Mouse (Mus musculus): ENCODE results near the gene Ttll5. TPM values are rescaled to one million over a fixed set of nuclear protein-coding genes. Genes with fewer than 3 reads are reported as not detected.

Ttll5 gene
- polyA plus RNA-seq, 2 experiments, result 13.9 to 16.3 TPM

GRCm38 (mm10) chr12:86049813-86050212, 225.4 kb downstream of the Ttll5 start:
- no peaks in the 10 kb centered on the region for H3K27me3 ChIP-seq (ENCODE audit: control insufficient read depth, insufficient read depth, low read length)
- no peaks in the 10 kb centered on the region for H3K36me3 ChIP-seq (ENCODE audit: control insufficient read depth, insufficient read depth, low read length)
- H3K9me3 ChIP-seq (ENCODE audit: control insufficient read depth, low read length), result no peaks in the 10 kb centered on the region
- ATAC-seq (ENCODE audit: low FRiP score, low read depth) (no peak; the same call in 1 of the 2 replicates), DNase-seq (ENCODE audit: low spot score) (no peak)
- no peak for TF ChIP-seq POLR2A (IDR thresholded peaks at IDR 0.05; ENCODE audit: borderline replicate concordance, extremely low read depth, insufficient read depth, insufficient read length)
- H3K4me1 ChIP-seq (ENCODE audit: control insufficient read depth, insufficient read depth, low read length), result no peaks in the 10 kb centered on the region; the same call in 1 of the 2 replicates
- H3K27ac ChIP-seq (replicated peaks; ENCODE audit: low read depth, low read length), result no peak overlapping the region
- no peak overlapping the region for H3K9ac ChIP-seq (ENCODE audit: low read depth, low read length, severe bottlenecking)
- WGBS, result 46% methylated on average over 6 of the region's 6 CpGs
- no peak overlapping the region for H3K4me3 ChIP-seq (replicated peaks; ENCODE audit: low read length)
- H3K4me2 ChIP-seq (replicated peaks; ENCODE audit: low read depth, low read length, severe bottlenecking), result no peak overlapping the region

- WGBS, result 89% methylated on average over 5 of the region's 5 CpGs
- Histone ChIP-seq H3K27ac (replicated peaks; ENCODE audit: low read depth, low read length) (no peak overlapping the region), H3K4me1 (ENCODE audit: control insufficient read depth, insufficient read depth, low read length) (no peaks in the 10 kb centered on the region; the same call in 1 of the 2 replicates), H3K9me3 (ENCODE audit: control insufficient read depth, low read length) (no peaks in the 10 kb centered on the region), H3K27me3 (ENCODE audit: control insufficient read depth, insufficient read depth, low read length) (no peaks in the 10 kb centered on the region), H3K4me3 (replicated peaks; ENCODE audit: low read length) (no peak overlapping the region), H3K36me3 (ENCODE audit: control insufficient read depth, insufficient read depth, low read length) (peaks cover 14% of the 10 kb centered on the region), H3K9ac (ENCODE audit: low read depth, low read length, severe bottlenecking) (no peak overlapping the region), H3K4me2 (replicated peaks; ENCODE audit: low read depth, low read length, severe bottlenecking) (no peak overlapping the region)
- DNase-seq (ENCODE audit: low spot score) (no peak), ATAC-seq (ENCODE audit: low FRiP score, low read depth) (no peak)
- no peak for TF ChIP-seq POLR2A (IDR thresholded peaks at IDR 0.05; ENCODE audit: borderline replicate concordance, extremely low read depth, insufficient read depth, insufficient read length)
Observed at GRCm38 (mm10) chr12:86051477-86051876, 227.0 kb downstream of the Ttll5 start.

- H3K27ac ChIP-seq (replicated peaks; ENCODE audit: low read depth, low read length), result no peak overlapping the region
- no peak for TF ChIP-seq POLR2A (IDR thresholded peaks at IDR 0.05; ENCODE audit: borderline replicate concordance, extremely low read depth, insufficient read depth, insufficient read length)
- no peaks in the 10 kb centered on the region for H3K27me3 ChIP-seq (ENCODE audit: control insufficient read depth, insufficient read depth, low read length)
- H3K4me3 ChIP-seq (replicated peaks; ENCODE audit: low read length), result no peak overlapping the region
- no peak overlapping the region for H3K4me2 ChIP-seq (replicated peaks; ENCODE audit: low read depth, low read length, severe bottlenecking)
- ATAC-seq (ENCODE audit: low FRiP score, low read depth) (no peak), DNase-seq (ENCODE audit: low spot score) (no peak)
- H3K9ac ChIP-seq (ENCODE audit: low read depth, low read length, severe bottlenecking), result no peak overlapping the region
- no peaks in the 10 kb centered on the region for H3K9me3 ChIP-seq (ENCODE audit: control insufficient read depth, low read length)
- WGBS, result 98% methylated on average over 2 of the region's 2 CpGs
- H3K36me3 ChIP-seq (ENCODE audit: control insufficient read depth, insufficient read depth, low read length), result peaks cover 46% of the 10 kb centered on the region
- no peaks in the 10 kb centered on the region for H3K4me1 ChIP-seq (ENCODE audit: control insufficient read depth, insufficient read depth, low read length)
Observed at GRCm38 (mm10) chr12:86055306-86055705, 230.8 kb downstream of the Ttll5 start.

GRCm38 (mm10) chr12:86056976-86057375, 232.5 kb downstream of the Ttll5 start:
- no peaks in the 10 kb centered on the region for H3K9me3 ChIP-seq (ENCODE audit: control insufficient read depth, low read length)
- no peak for ATAC-seq (ENCODE audit: low FRiP score, low read depth)
- DNase-seq (ENCODE audit: low spot score), result no peak
- H3K27me3 ChIP-seq (ENCODE audit: control insufficient read depth, insufficient read depth, low read length), result no peaks in the 10 kb centered on the region
- H3K9ac ChIP-seq (ENCODE audit: low read depth, low read length, severe bottlenecking), result no peak overlapping the region
- 89% methylated on average over 8 of the region's 8 CpGs for WGBS
- H3K4me2 ChIP-seq (replicated peaks; ENCODE audit: low read depth, low read length, severe bottlenecking), result no peak overlapping the region
- no peaks in the 10 kb centered on the region for H3K4me1 ChIP-seq (ENCODE audit: control insufficient read depth, insufficient read depth, low read length)
- H3K36me3 ChIP-seq (ENCODE audit: control insufficient read depth, insufficient read depth, low read length), result peaks cover 58% of the 10 kb centered on the region
- H3K27ac ChIP-seq (replicated peaks; ENCODE audit: low read depth, low read length), result no peak overlapping the region
- H3K4me3 ChIP-seq (replicated peaks; ENCODE audit: low read length), result no peak overlapping the region
- TF ChIP-seq POLR2A (IDR thresholded peaks at IDR 0.05; ENCODE audit: borderline replicate concordance, extremely low read depth, insufficient read depth, insufficient read length), result no peak

DNA sequence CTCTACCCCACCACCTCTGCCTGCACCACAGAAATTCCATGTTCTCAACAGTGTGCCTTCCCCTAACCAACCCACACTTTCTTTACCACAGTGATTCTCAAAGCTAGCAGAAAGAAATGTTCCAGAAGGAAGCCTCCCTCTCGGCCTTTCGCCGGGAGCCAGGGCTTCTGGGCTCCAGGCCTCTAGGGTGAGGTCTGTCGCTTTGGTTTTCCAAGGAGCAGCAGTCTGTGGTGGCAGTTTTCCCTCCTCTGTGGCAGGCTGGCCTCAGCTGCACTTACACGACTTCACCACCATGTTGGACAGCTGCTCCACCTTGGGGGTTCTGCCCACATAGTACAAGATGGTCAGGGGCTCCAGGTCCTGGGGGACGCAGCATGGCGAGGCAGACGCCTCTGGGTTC, 233.1 kb downstream of the Ttll5 start:
- no peaks in the 10 kb centered on the region for H3K4me1 ChIP-seq (ENCODE audit: control insufficient read depth, insufficient read depth, low read length)
- H3K36me3 ChIP-seq (ENCODE audit: control insufficient read depth, insufficient read depth, low read length), result peaks cover 63% of the 10 kb centered on the region
- no peak overlapping the region for H3K4me3 ChIP-seq (replicated peaks; ENCODE audit: low read length)
- no peak overlapping the region for H3K9ac ChIP-seq (ENCODE audit: low read depth, low read length, severe bottlenecking)
- no peak for ATAC-seq (ENCODE audit: low FRiP score, low read depth)
- WGBS, result 79% methylated on average over 8 of the region's 8 CpGs
- H3K27ac ChIP-seq (replicated peaks; ENCODE audit: low read depth, low read length), result no peak overlapping the region
- TF ChIP-seq POLR2A (IDR thresholded peaks at IDR 0.05; ENCODE audit: borderline replicate concordance, extremely low read depth, insufficient read depth, insufficient read length), result no peak
- H3K9me3 ChIP-seq (ENCODE audit: control insufficient read depth, low read length), result no peaks in the 10 kb centered on the region
- H3K27me3 ChIP-seq (ENCODE audit: control insufficient read depth, insufficient read depth, low read length), result no peaks in the 10 kb centered on the region
- no peak for DNase-seq (ENCODE audit: low spot score)
- no peak overlapping the region for H3K4me2 ChIP-seq (replicated peaks; ENCODE audit: low read depth, low read length, severe bottlenecking)

- Histone ChIP-seq H3K36me3 (ENCODE audit: control insufficient read depth, insufficient read depth, low read length) (peaks cover 81% of the 10 kb centered on the region), H3K27ac (replicated peaks; ENCODE audit: low read depth, low read length) (no peak overlapping the region), H3K9ac (ENCODE audit: low read depth, low read length, severe bottlenecking) (no peak overlapping the region), H3K4me1 (ENCODE audit: control insufficient read depth, insufficient read depth, low read length) (no peaks in the 10 kb centered on the region), H3K4me3 (replicated peaks; ENCODE audit: low read length) (no peak overlapping the region), H3K9me3 (ENCODE audit: control insufficient read depth, low read length) (no peaks in the 10 kb centered on the region), H3K4me2 (replicated peaks; ENCODE audit: low read depth, low read length, severe bottlenecking) (no peak overlapping the region), H3K27me3 (ENCODE audit: control insufficient read depth, insufficient read depth, low read length) (no peaks in the 10 kb centered on the region)
- ATAC-seq (ENCODE audit: low FRiP score, low read depth), result no peak
- TF ChIP-seq POLR2A (IDR thresholded peaks at IDR 0.05; ENCODE audit: borderline replicate concordance, extremely low read depth, insufficient read depth, insufficient read length), result no peak
- 95% methylated on average over 6 of the region's 6 CpGs for WGBS
- no peak for DNase-seq (ENCODE audit: low spot score)
Observed at GRCm38 (mm10) chr12:86059341-86059740, 234.9 kb downstream of the Ttll5 start.
